Mouse (Mus musculus) kidney, postnatal 0 days (tissue): ENCODE data around the gene Atl2. TPM values are rescaled to one million over a fixed set of nuclear protein-coding genes. Genes with fewer than 3 reads are reported as not detected.
A peak's percentile ranks its signal among the peaks of the same experiment; 100 is the strongest.

Experiments
- ATAC-seq: fragments of 200-750 bp; cut with Nextera tagmentation; replicated peaks from 2 replicates; pipeline ENCODE4 v1.8.0; 2017; ENCODE audit warnings: low read depth, moderate number of reproducible peaks, moderate TSS enrichment, moderate library complexity; ENCODE audit not compliant: low FRiP score
- DNase-seq: peaks from one replicate; pipeline ENCODE4 v3.0.0-alpha.2; 2016; ENCODE audit warnings: low spot score
- H3K27ac ChIP-seq: fragments of 300-500 bp; sonication (generic); 2 replicates; pipeline ENCODE4 v1.5.1; 2014; ENCODE audit warnings: mild to moderate bottlenecking
- H3K27me3 ChIP-seq: fragments of 300-500 bp; sonication (generic); 2 replicates; pipeline ENCODE4 v1.6.1; 2014; ENCODE audit warnings: low read length, mixed read lengths; ENCODE audit not compliant: insufficient read depth
- H3K36me3 ChIP-seq: fragments of 300-500 bp; sonication (generic); 2 replicates; pipeline ENCODE4 v1.6.1; 2014; ENCODE audit warnings: low read length, mixed read lengths; ENCODE audit not compliant: insufficient read depth
- H3K4me1 ChIP-seq: fragments of 300-500 bp; sonication (generic); replicated peaks from 2 replicates; pipeline ENCODE4 v1.6.1; 2014; ENCODE audit warnings: antibody characterized with exemption, low read length, mixed read lengths; ENCODE audit not compliant: insufficient read depth
- H3K4me2 ChIP-seq: fragments of 300-500 bp; sonication (generic); 2 replicates; pipeline ENCODE4 v1.6.1; 2014; ENCODE audit warnings: mild to moderate bottlenecking, low read length, moderate library complexity, mixed read lengths
- H3K4me3 ChIP-seq: fragments of 300-500 bp; sonication (generic); replicated peaks from 2 replicates; pipeline ENCODE4 v1.5.1; 2014; ENCODE audit warnings: low read depth, low read length
- H3K9ac ChIP-seq: fragments of 300-500 bp; sonication (generic); 2 replicates; pipeline ENCODE4 v1.6.1; 2014; ENCODE audit warnings: low read depth, low read length
- H3K9me3 ChIP-seq: fragments of 300-500 bp; sonication (generic); replicated peaks from 2 replicates; pipeline ENCODE4 v1.6.1; 2016; ENCODE audit warnings: low read length, inconsistent platforms, mixed read lengths
- CTCF ChIP-seq: IDR thresholded peaks from 2 replicates; pipeline ENCODE4 v1.5.1; 2016; ENCODE audit warnings: antibody characterized with exemption, low read depth, mild to moderate bottlenecking, moderate library complexity
- WGBS: fragments of 180-500 bp; shearing (Covaris S2); extraction: QIAGEN DNeasy Blood & Tissue Kit; methylation state at CpG from one replicate; pipeline ENCODE4 v1.1.7; 2014; 5-methylcytosine and 5-hydroxymethylcytosine counted together
- polyA plus RNA-seq: library from polyadenylated mRNA; unstranded; fragments of >200 nt; fragmentation: Nextera tagmentation; extraction: Ambion mirVana; gene quantifications from 2 replicates; pipeline ENCODE4 v1.2.1, GENCODE M21; 2015

Atl2 gene
- polyA plus RNA-seq, 1 experiment from 2014 or later: 28.2 TPM

DNA sequence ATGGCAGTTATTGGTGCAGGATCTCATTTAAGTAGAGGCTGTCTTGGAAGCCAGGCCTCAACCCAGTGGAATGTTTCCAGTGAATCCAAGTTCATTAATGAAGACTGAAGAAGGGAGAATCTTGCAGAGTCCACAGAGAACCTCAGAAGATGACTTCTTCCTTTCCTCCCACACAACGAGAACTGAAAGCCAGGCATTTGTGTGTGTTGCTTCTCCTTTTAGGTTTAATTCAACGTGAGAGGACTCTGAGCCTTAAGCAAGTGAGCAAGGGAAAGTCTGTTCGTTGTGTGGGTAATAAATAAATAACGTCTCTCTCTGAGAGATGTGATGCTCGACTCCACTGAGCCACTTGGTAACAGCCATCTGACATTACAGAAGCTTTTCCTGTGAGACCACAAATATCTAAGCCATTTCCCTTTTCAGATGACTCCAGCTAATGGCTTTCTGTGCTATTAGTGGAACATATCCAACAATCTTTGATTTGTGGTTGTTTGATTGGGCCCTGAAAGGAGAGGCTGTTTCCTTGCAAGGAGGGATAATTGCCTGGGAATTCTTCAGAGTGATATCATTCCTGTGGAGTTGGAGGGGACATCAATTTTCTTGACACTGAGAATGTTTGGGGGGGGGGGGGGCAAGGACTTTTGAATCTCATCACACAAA is 60.1 kb downstream of the Atl2 start:
- H3K27me3 ChIP-seq: no peaks in the 10 kb centered on the region
- no peak overlapping the region for H3K9ac ChIP-seq
- no peak overlapping the region for H3K4me2 ChIP-seq
- DNase-seq (peak; percentile 95), ATAC-seq (peak; percentile 37; the same call in 1 of the 2 replicates)
- H3K4me1 ChIP-seq: no peaks in the 10 kb centered on the region
- H3K4me3 ChIP-seq: no peak overlapping the region
- H3K9me3 ChIP-seq: no peaks in the 10 kb centered on the region
- peak overlapping the region; percentile 70 for H3K27ac ChIP-seq
- no peaks in the 10 kb centered on the region for H3K36me3 ChIP-seq
- no peak for TF ChIP-seq CTCF
- 21% methylated on average over 5 of the region's 5 CpGs for WGBS

DNA sequence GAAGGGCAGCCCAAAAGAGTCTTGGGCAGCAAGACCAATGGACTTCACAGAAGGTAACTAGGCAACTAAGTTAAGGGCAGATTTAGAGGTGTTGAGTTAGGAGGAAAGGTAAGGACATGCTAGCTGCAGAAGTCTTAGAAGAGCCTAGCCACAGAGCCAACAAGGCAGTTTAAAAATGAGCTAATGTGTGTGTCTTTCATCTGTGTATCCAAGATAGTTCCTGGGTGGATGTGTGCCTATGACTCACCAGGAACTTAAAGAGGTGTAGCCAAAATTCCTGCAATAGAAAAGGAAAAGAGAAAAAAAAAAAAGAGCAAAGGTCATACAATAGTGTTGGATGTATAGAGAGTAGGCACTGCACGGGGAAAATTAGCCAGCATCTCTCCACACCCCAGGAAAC is 63.6 kb downstream of the Atl2 start:
- Histone ChIP-seq H3K9me3 (no peaks in the 10 kb centered on the region), H3K4me1 (no peaks in the 10 kb centered on the region), H3K4me3 (no peak overlapping the region), H3K4me2 (no peak overlapping the region), H3K36me3 (no peaks in the 10 kb centered on the region), H3K27me3 (no peaks in the 10 kb centered on the region), H3K27ac (no peak overlapping the region), H3K9ac (no peak overlapping the region)
- WGBS: 69% methylated on average over 1 of the region's 1 CpGs
- no peak for TF ChIP-seq CTCF
- ATAC-seq (no peak), DNase-seq (no peak)

DNA sequence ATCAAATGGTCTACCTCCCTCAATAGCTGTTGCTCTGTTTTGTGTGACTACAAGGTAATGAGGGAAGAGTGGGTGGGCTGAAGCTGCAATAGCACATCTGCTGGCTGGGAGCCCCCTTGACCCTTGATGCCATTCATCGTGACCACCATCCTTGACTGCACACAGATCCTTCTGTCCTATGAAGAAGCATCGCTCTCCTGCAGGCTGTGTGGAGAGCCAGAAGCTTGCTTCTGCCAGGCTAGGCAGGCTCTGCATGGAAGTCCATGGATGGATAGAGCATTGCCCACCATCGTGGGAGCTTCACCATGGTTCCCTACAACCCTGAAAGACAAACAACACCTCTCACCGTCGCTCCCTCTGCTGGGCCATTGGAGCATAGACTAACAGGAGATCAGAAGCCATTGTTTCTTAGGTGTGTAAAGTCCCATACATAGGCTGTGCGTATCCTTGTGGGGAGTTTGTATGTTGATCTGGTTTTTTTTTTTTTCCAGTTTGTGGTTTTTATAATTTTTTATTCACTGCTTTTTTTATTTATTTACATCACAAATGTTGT is 69.4 kb downstream of the Atl2 start:
- H3K4me2 ChIP-seq: no peak overlapping the region
- ATAC-seq (no peak), DNase-seq (peak; percentile 32)
- WGBS: 45% methylated on average over 6 of the region's 6 CpGs
- H3K27me3 ChIP-seq: no peaks in the 10 kb centered on the region
- H3K9ac ChIP-seq: no peak overlapping the region
- no peaks in the 10 kb centered on the region for H3K4me1 ChIP-seq
- H3K27ac ChIP-seq: no peak overlapping the region
- no peaks in the 10 kb centered on the region for H3K36me3 ChIP-seq
- no peaks in the 10 kb centered on the region for H3K9me3 ChIP-seq
- H3K4me3 ChIP-seq: no peak overlapping the region
- TF ChIP-seq CTCF: peak; percentile 41

DNA sequence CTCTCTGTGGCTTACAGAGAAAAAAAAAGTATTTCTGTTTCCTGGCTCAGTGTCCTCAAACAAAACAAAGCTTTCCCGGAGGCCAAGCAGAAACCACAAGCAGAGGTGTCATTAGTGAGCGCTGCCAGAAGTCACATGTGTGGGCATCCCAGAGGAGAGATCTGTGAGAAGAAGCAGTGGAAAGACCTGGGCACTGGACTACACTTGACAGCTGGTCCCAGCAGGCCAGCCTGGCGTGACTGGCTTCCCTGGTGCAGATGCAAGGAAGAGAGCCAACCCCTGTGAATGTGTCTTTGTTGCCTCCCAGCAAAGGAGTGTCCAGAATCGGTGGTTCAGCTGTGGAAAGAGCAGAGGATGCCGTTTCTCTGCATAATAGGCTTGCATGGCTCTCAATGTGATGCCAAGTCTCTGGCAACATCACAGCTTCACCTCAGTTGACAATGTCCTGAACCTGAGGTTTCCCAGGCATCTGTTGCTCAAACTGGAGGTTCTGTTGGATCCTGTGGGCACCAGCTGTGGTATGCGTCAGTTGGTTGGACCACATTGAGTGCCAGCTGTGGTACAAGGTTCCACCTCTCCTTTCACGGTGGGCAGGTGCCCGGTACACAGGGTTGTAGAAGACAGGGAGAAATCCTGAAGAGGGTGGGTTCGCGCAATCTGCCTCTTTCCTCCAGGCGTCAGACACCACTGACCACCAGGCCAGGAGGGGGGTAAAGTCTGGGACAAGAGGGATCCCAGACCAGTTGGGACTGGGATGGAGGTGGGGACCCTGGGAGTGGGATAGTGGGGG is 70.5 kb downstream of the Atl2 start:
- Histone ChIP-seq H3K36me3 (no peaks in the 10 kb centered on the region), H3K4me3 (no peak overlapping the region), H3K9me3 (no peaks in the 10 kb centered on the region), H3K4me2 (no peak overlapping the region), H3K9ac (no peak overlapping the region), H3K4me1 (no peaks in the 10 kb centered on the region), H3K27me3 (no peaks in the 10 kb centered on the region), H3K27ac (no peak overlapping the region)
- no peak for TF ChIP-seq CTCF
- no peak for ATAC-seq
- WGBS: 77% methylated on average over 11 of the region's 11 CpGs
- no peak for DNase-seq

DNA sequence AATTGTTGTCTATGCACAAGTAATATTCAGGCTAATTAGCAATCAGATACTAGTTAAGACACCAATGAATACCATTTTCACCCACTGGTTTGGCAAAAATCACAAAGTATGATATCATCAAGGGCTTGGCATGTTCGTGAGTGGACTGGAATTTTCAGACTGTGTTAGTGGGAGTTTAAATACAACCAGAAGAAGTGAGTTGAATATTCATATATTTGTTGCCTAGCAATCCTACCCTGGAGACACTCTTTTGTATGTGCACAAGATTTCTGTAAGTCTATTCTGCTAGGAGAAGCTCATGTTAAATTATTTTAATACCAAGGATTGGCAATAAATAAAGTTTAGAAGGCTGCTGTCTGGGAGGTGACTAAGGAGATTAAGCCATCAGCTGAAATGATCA is 71.5 kb downstream of the Atl2 start:
- H3K36me3 ChIP-seq: no peaks in the 10 kb centered on the region
- no peak for TF ChIP-seq CTCF
- DNase-seq (no peak), ATAC-seq (no peak)
- H3K27me3 ChIP-seq: no peaks in the 10 kb centered on the region
- H3K9ac ChIP-seq: no peak overlapping the region
- no peaks in the 10 kb centered on the region for H3K4me1 ChIP-seq
- no peak overlapping the region for H3K4me3 ChIP-seq
- H3K4me2 ChIP-seq: no peak overlapping the region
- no peak overlapping the region for H3K27ac ChIP-seq
- WGBS: 69% methylated on average over 1 of the region's 1 CpGs
- H3K9me3 ChIP-seq: no peaks in the 10 kb centered on the region

DNA sequence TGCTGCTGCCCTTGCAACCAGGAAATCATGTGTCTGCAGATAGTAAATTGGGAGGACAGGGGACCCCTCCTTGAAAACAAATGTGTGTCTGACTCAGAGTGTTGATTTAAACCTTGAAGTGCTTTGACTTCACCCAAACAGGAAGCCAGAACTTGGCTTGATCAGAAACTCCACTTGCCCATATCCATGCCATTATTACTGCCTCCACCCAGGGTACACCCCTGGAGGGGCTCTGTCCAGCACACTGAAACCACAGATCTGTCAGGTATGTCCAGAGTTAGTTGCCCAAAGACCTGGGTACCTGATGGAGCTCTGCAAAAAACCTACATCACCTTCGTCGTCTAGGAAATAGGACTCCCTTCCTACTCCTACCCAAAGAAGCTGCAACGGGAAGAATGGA is 77.0 kb downstream of the Atl2 start:
- H3K9me3 ChIP-seq: no peaks in the 10 kb centered on the region
- H3K27ac ChIP-seq: no peak overlapping the region
- H3K9ac ChIP-seq: no peak overlapping the region
- H3K4me3 ChIP-seq: no peak overlapping the region
- no peak overlapping the region for H3K4me2 ChIP-seq
- TF ChIP-seq CTCF: no peak
- WGBS: 40% methylated on average over 3 of the region's 3 CpGs
- ATAC-seq: no peak
- no peaks in the 10 kb centered on the region for H3K27me3 ChIP-seq
- H3K36me3 ChIP-seq: no peaks in the 10 kb centered on the region
- H3K4me1 ChIP-seq: no peaks in the 10 kb centered on the region; the same call in 1 of the 2 replicates
- no peak for DNase-seq
